Mouse (Mus musculus) forebrain, embryonic 12.5 days (tissue): ENCODE data around the gene Dock1. TPM values are rescaled to one million over a fixed set of nuclear protein-coding genes. Genes with fewer than 3 reads are reported as not detected.

Experiments used
- ATAC-seq: fragments of 200-750 bp; cut with Nextera tagmentation; 2 replicates; pipeline ENCODE4 v1.8.0; 2017; ENCODE audit warnings: moderate TSS enrichment; ENCODE audit not compliant: low FRiP score
- H3K27ac ChIP-seq: fragments of 300-500 bp; sonication (generic); 2 replicates; pipeline ENCODE4 v1.5.1; 2016; ENCODE audit warnings: mild to moderate bottlenecking
- H3K27me3 ChIP-seq: fragments of 300-500 bp; sonication (generic); 2 replicates; pipeline ENCODE4 v1.6.1; 2016; ENCODE audit warnings: mild to moderate bottlenecking
- H3K36me3 ChIP-seq: fragments of 300-500 bp; sonication (generic); replicated peaks from 2 replicates; pipeline ENCODE4 v1.6.1; 2016; ENCODE audit warnings: mild to moderate bottlenecking
- H3K4me1 ChIP-seq: fragments of 300-500 bp; sonication (generic); 2 replicates; pipeline ENCODE4 v1.6.1; 2016
- H3K4me2 ChIP-seq: fragments of 300-500 bp; sonication (generic); 2 replicates; pipeline ENCODE4 v1.6.1; 2016; ENCODE audit warnings: mild to moderate bottlenecking, moderate library complexity
- H3K4me3 ChIP-seq: fragments of 300-500 bp; sonication (generic); replicated peaks from 2 replicates; pipeline ENCODE4 v1.5.1; 2016; ENCODE audit warnings: mild to moderate bottlenecking
- H3K9ac ChIP-seq: fragments of 300-500 bp; sonication (generic); 2 replicates; pipeline ENCODE4 v1.6.1; 2016; ENCODE audit warnings: mild to moderate bottlenecking
- H3K9me3 ChIP-seq: fragments of 300-500 bp; sonication (generic); 2 replicates; pipeline ENCODE4 v1.6.1; 2016
- WGBS: fragments of 180-500 bp; shearing (Covaris S2); methylation state at CpG from one replicate; pipeline ENCODE4 v1.1.7; 2016; 5-methylcytosine and 5-hydroxymethylcytosine counted together
- polyA plus RNA-seq: library from polyadenylated mRNA; unstranded; fragments of >200 nt; fragmentation: Nextera tagmentation; extraction: Ambion mirVana; gene quantifications from 2 replicates; pipeline ENCODE4 v1.2.1, GENCODE M21; 2016

The Dock1 gene
- polyA plus RNA-seq, 1 experiment from 2014 or later = 24.4 TPM

DNA sequence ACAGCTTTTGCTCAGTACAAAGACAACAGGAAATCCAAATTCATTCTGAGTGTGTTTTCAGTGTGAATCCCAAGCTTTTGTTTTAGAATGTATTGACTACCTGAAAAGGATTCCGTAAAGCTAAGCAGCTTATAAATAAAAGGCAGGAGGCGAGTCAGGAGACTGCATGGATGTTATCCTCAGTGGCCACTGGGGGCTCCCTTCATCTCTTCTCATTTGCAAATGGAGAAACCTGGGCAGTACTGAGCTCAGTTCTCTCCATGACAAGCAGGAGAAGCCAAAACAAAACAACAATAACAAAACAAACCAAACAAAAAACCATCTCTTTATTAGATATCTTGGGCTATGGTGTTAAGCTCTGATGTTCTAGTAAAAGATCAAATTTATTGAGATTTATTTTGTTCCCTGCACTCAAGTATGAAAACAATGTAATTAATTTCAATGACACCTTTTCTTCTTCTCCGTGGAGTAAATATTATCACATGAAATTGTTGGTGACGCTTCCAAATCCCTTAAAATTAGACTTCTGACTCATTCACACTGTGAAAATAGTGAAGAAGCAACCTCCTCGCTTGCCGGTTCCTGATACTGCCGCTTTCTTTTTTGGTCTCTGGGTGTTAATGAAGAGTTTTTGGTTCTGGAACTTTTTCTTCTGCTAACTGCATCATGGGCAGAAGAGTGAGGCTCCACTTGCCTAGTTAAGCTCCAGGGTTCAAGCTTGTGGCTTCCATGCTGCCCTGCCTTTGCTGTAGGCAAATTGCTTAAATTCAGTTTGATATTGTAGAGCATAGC lies 275.7 kb downstream of the Dock1 start:
- Histone ChIP-seq H3K27ac (no peak overlapping the region), H3K27me3 (no peaks in the 10 kb centered on the region)
- 76% methylated on average over 7 of the region's 7 CpGs for WGBS

DNA sequence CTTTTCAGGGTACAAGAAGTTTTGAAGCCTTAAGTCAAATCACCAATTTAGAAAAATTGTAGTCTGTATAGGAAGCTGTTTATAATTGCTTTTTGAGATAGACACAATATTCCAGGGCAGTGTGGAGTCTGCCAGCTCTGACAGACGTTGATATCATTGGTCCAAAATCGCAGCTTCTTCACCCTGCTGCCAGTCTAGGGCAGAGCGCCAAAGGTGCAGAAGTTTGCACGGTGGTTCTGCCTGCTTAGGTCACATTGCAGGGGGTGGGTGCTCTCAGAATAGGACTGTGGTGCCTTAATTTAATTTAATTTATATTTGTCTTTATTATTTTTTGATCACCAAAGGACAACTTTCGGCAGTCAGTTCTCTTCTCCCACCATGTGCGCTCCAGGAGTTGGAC lies 288.6 kb downstream of the Dock1 start:
- H3K4me1 ChIP-seq = no peaks in the 10 kb centered on the region; the same call in 1 of the 2 replicates
- WGBS = 90% methylated on average over 6 of the region's 6 CpGs
- no peak overlapping the region for H3K4me2 ChIP-seq
- H3K27ac ChIP-seq = no peak overlapping the region
- no peak overlapping the region for H3K4me3 ChIP-seq
- H3K9me3 ChIP-seq = no peaks in the 10 kb centered on the region
- no peaks in the 10 kb centered on the region for H3K27me3 ChIP-seq
- H3K36me3 ChIP-seq = no peaks in the 10 kb centered on the region
- ATAC-seq = no peak
- no peak overlapping the region for H3K9ac ChIP-seq

More for the DNA sequence above, 275.7 kb downstream of the Dock1 start:
- no peaks in the 10 kb centered on the region for H3K36me3 ChIP-seq
- no peak overlapping the region for H3K9ac ChIP-seq
- no peak overlapping the region for H3K4me3 ChIP-seq
- no peak overlapping the region for H3K4me2 ChIP-seq
- H3K4me1 ChIP-seq = no peaks in the 10 kb centered on the region
- no peaks in the 10 kb centered on the region for H3K9me3 ChIP-seq
- no peak for ATAC-seq

DNA sequence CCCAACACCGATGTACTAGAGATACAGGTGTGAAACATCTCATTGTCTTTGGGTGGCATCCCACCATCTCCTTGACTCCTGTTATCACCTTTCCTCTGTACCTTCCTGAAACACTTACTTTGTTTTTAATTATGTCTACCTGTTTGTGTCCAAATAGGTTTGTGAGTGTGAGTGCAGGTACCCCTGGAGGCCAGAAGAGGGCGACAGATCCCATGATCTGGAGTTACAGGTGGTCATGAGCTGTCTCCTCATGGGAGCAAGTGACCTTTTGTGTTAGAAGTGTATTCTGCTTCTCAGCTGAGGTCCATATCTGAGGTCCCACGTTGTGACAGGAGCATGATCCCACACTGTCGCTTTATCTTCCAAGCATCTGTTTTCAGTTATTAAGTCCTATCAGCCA lies 290.4 kb downstream of the Dock1 start:
- H3K4me2 ChIP-seq = no peak overlapping the region
- H3K4me1 ChIP-seq = no peaks in the 10 kb centered on the region; the same call in 1 of the 2 replicates
- ATAC-seq = no peak
- no peak overlapping the region for H3K4me3 ChIP-seq
- no peaks in the 10 kb centered on the region for H3K9me3 ChIP-seq
- H3K9ac ChIP-seq = no peak overlapping the region
- H3K36me3 ChIP-seq = no peaks in the 10 kb centered on the region
- H3K27me3 ChIP-seq = no peaks in the 10 kb centered on the region
- H3K27ac ChIP-seq = no peak overlapping the region
- WGBS = 67% methylated on average over 4 of the region's 4 CpGs

DNA sequence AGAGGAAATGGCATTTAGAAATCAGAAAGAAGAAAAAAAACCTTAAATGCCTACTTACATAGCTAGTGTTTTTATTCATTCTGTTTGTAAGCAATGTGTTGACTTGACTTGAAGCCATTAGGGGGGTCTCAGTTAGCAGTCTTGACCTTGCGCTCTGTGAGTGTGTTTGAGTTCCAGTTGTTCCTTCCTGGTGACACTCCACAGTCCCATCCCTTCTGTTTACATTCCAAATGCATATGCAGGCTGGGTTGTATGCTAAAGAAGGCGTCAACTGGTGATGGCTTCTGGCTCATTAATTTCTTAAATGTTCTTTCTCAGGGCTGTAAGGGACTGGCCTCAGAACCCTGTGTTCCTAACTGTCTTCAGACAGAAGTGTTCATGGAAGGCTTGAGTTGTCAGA lies 291.2 kb downstream of the Dock1 start:
- WGBS = 91% methylated on average over 2 of the region's 2 CpGs
- Histone ChIP-seq H3K4me2 (no peak overlapping the region), H3K9me3 (no peaks in the 10 kb centered on the region), H3K36me3 (no peaks in the 10 kb centered on the region), H3K9ac (no peak overlapping the region), H3K27me3 (no peaks in the 10 kb centered on the region), H3K27ac (no peak overlapping the region), H3K4me3 (no peak overlapping the region), H3K4me1 (no peaks in the 10 kb centered on the region; the same call in 1 of the 2 replicates)
- ATAC-seq = no peak

DNA sequence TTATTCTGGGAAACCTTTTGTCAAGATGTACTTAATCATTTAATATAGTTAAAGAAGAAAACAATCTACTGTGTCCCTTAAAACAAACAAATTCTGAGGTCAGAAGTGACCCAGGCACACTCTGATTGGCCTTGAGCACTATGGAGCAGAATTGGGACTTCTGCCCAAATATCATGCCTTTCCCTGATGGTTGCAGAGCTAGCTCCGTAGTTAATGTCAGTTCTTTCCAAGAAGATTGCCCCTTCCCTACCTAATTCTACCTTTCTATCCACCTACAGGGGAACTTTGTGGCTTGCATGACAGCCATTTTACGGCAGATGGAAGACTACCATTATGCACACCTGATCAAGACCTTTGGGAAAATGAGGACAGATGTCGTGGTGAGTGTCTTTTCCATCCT lies 319.8 kb downstream of the Dock1 start:
- no peak overlapping the region for H3K4me3 ChIP-seq
- peaks cover 3% of the 10 kb centered on the region; the same call in 1 of the 2 replicates for H3K4me1 ChIP-seq
- H3K36me3 ChIP-seq = no peaks in the 10 kb centered on the region
- H3K4me2 ChIP-seq = no peak overlapping the region
- ATAC-seq = no peak
- no peaks in the 10 kb centered on the region for H3K9me3 ChIP-seq
- no peak overlapping the region for H3K9ac ChIP-seq
- no peaks in the 10 kb centered on the region for H3K27me3 ChIP-seq
- no peak overlapping the region for H3K27ac ChIP-seq
- WGBS = 87% methylated on average over 3 of the region's 3 CpGs

DNA sequence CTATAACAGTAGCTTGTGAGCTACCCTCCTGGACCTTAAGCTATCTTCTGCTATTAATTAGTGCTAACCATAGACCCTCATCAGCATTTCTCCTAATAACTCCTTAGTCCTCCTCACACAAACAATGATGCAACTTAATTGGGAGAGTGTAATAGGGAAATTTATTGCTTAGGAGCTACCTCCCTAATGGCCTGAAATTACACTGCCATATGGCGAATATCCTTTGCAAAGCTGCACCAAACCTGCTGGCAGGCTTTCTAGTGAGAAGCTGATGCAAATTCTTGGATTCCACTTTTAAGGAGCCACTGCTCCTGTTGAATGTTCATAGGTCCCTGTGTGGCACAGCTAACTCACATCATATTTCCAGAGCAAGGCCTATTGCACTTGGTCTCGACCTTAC lies 320.5 kb downstream of the Dock1 start:
- H3K4me3 ChIP-seq = no peak overlapping the region
- 81% methylated on average over 2 of the region's 2 CpGs for WGBS
- H3K27ac ChIP-seq = no peak overlapping the region
- H3K4me1 ChIP-seq = peaks cover 3% of the 10 kb centered on the region; the same call in 1 of the 2 replicates
- no peak overlapping the region for H3K9ac ChIP-seq
- no peak overlapping the region for H3K4me2 ChIP-seq
- ATAC-seq = no peak
- H3K36me3 ChIP-seq = no peaks in the 10 kb centered on the region
- no peaks in the 10 kb centered on the region for H3K27me3 ChIP-seq
- H3K9me3 ChIP-seq = no peaks in the 10 kb centered on the region

DNA sequence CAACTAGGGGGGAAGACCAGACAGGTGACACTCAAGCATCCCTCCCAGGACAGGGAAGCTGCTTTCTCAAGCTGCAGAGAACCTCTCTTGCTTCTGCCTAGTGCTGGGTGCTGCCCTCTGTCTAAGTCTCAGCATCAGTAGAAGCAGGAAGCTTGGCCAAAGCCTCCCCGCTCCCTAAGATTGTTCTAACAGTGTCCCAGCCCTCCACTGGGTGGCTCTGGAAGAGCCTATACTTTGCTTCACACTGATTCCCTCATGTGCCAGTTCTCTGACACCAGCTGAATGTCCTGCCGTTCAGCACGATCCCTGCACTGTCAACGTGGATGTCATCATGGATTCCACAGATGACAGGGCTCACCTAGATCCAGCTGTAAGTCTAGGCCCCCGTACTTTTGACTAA lies 324.5 kb downstream of the Dock1 start:
- H3K9me3 ChIP-seq = no peaks in the 10 kb centered on the region
- no peak overlapping the region for H3K9ac ChIP-seq
- no peak overlapping the region for H3K4me3 ChIP-seq
- H3K4me1 ChIP-seq = peaks cover 3% of the 10 kb centered on the region; the same call in 1 of the 2 replicates
- no peak for ATAC-seq
- H3K4me2 ChIP-seq = no peak overlapping the region
- no peak overlapping the region for H3K27ac ChIP-seq
- no peaks in the 10 kb centered on the region for H3K36me3 ChIP-seq
- 89% methylated on average over 5 of the region's 5 CpGs for WGBS
- H3K27me3 ChIP-seq = no peaks in the 10 kb centered on the region

DNA sequence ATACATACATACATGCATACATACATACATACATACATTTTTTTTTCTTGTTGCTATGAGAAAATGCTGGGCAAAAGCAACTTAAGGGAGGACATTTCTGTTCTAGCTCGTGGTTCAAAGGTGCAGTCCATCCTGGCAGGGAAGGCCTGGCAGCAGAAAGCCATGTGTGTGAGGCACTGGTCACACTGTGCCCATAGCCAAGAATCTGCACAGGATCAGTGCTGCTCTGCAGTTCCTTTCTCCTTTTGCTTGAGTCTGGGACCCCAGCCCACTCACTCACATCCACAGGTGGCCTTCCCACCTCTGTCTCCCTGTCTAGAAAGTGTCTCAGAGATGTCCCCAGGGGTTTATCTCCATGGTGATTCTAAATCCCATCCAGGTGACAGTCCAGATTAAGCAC lies 331.8 kb downstream of the Dock1 start:
- no peak for ATAC-seq
- Histone ChIP-seq H3K4me3 (no peak overlapping the region), H3K27me3 (no peaks in the 10 kb centered on the region), H3K4me2 (no peak overlapping the region), H3K27ac (no peak overlapping the region), H3K4me1 (no peaks in the 10 kb centered on the region), H3K36me3 (no peaks in the 10 kb centered on the region), H3K9me3 (no peaks in the 10 kb centered on the region), H3K9ac (no peak overlapping the region)
- 79% methylated on average over 1 of the region's 1 CpGs for WGBS

DNA sequence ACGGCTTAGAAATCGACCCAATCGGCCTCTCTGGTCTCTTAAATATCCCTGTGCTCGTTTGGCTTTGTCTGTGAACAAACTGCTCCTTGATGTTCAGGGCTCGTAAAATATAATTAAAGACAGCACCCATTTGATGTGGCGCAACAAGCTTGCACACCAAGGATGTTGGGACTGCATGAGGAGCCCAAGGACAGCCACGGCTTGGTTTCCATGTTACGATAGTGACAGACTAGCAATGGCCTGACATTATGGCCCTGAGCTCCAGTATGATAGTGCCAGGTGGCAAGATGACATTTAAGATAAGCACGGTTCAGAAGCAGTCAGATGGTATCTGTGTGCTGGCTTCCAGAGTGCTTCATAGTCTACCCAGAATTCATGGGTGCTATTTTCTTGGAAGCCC lies 332.4 kb downstream of the Dock1 start:
- Histone ChIP-seq H3K27ac (no peak overlapping the region), H3K4me1 (no peaks in the 10 kb centered on the region), H3K9me3 (no peaks in the 10 kb centered on the region), H3K9ac (no peak overlapping the region), H3K27me3 (no peaks in the 10 kb centered on the region), H3K4me3 (no peak overlapping the region), H3K4me2 (no peak overlapping the region), H3K36me3 (no peaks in the 10 kb centered on the region)
- no peak for ATAC-seq
- 78% methylated on average over 9 of the region's 9 CpGs for WGBS

DNA sequence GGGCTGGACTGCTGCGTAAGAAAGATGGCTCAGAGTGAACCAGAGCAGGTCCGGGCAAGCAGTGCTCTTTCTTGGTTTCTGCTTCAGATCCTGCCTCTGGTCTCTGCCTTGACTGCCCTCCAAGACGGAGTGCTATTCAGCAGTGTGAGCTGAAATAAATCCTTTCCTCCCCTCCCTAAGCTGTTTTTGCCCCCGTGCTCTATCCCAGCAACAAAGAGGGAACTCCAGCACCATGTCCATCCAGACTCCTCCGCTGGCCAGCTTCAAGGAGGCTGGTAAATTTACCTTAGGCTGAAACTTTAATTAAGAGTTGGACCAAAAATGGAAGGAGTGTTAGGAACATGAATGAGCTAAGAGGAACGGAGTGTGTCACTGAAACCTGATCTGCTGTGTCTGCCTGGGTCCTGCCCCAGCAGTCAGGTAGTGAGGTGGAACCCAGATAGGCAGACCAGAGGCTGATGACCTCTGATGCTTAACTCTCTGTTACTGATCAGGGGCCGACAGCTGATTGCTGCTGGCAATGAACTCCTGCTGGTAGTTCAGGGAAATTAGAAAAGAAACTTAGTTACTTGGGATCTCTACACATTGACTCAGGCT lies 335.6 kb downstream of the Dock1 start:
- no peaks in the 10 kb centered on the region for H3K36me3 ChIP-seq
- H3K4me2 ChIP-seq = no peak overlapping the region
- ATAC-seq = no peak
- H3K27ac ChIP-seq = no peak overlapping the region
- H3K4me3 ChIP-seq = no peak overlapping the region
- H3K9me3 ChIP-seq = no peaks in the 10 kb centered on the region
- H3K27me3 ChIP-seq = no peaks in the 10 kb centered on the region
- H3K4me1 ChIP-seq = no peaks in the 10 kb centered on the region
- H3K9ac ChIP-seq = no peak overlapping the region
- 56% methylated on average over 7 of the region's 7 CpGs for WGBS

DNA sequence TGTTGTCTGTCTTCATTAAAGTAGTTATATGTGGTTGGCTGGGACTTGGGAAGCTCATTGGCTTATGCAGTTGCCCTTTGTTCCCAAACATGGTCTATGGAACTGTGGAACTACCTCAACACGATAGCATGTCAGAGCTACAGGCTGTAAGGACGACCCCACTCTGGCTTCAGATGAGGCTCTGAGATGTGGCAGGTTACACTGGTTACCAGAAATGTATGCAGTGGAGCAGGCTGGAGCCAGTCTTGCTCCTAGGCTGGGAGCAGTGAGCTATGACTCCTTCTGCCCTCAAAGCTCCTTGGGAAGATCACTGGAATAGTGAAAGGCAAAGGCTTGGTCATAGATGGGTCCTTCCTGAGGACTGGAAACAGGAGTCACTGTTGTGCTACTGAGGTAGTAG lies 337.6 kb downstream of the Dock1 start:
- H3K4me3 ChIP-seq = no peak overlapping the region
- H3K27me3 ChIP-seq = no peaks in the 10 kb centered on the region
- no peak for ATAC-seq
- H3K27ac ChIP-seq = no peak overlapping the region
- H3K9ac ChIP-seq = no peak overlapping the region
- no peaks in the 10 kb centered on the region for H3K4me1 ChIP-seq
- no peaks in the 10 kb centered on the region for H3K36me3 ChIP-seq
- H3K9me3 ChIP-seq = no peaks in the 10 kb centered on the region
- WGBS = 85% methylated on average over 2 of the region's 2 CpGs
- no peak overlapping the region for H3K4me2 ChIP-seq

DNA sequence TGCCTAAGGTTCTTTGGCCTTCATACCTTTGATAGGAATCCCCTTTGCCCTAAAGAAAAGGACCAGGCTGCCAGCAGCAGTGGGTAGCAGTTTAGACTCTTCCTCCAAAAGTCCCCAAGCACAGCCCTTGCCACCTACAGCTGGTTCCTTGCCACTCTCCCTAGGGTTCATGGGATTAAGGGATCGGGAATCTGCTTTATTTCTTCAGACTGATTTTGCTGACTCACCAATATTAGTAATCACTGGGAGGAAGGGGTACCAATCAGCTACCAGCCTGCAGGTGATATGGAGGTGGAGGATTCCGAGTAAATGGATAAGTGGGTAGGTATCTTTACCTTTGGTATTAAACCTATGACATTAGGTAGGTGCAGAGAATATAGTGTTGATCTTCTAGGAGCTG lies 340.5 kb downstream of the Dock1 start:
- 92% methylated on average over 2 of the region's 2 CpGs for WGBS
- Histone ChIP-seq H3K27ac (no peak overlapping the region), H3K9ac (no peak overlapping the region), H3K4me1 (no peaks in the 10 kb centered on the region), H3K4me3 (no peak overlapping the region), H3K4me2 (no peak overlapping the region), H3K27me3 (no peaks in the 10 kb centered on the region), H3K9me3 (no peaks in the 10 kb centered on the region), H3K36me3 (no peaks in the 10 kb centered on the region)
- no peak for ATAC-seq

DNA sequence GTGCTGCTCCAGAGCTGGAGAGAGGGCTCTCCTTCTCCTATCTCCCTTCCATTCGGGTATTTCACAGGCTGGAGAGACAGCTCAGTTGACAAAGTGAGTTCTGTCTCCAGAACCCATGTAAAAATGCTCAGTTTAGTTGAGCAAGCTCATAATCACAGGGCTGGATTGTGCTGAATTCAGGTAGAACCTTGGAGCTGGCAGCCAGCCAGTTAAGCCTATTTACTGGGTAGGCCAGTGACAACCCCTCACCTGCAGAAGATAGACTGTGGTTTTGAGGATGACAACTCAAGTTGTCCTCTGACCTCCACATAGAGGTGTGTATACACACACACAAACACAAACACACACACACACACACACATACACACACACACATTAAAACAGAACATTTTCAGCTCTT lies 347.1 kb downstream of the Dock1 start:
- 89% methylated on average over 1 of the region's 1 CpGs for WGBS
- no peak for ATAC-seq
- no peak overlapping the region for H3K9ac ChIP-seq
- no peak overlapping the region for H3K4me2 ChIP-seq
- H3K27ac ChIP-seq = no peak overlapping the region
- peaks cover 5% of the 10 kb centered on the region for H3K4me1 ChIP-seq
- no peaks in the 10 kb centered on the region for H3K36me3 ChIP-seq
- no peak overlapping the region for H3K4me3 ChIP-seq
- H3K9me3 ChIP-seq = no peaks in the 10 kb centered on the region
- H3K27me3 ChIP-seq = no peaks in the 10 kb centered on the region
